Mouse (Mus musculus) left cerebral cortex, adult 9 months (tissue): Measurements from ENCODE around the gene A930018P22Rik.
"Not testable (repeated sequence)": the region's sequence is repeated elsewhere in the genome, so short reads cannot be mapped to it uniquely, and the experiment has no call there.

Experiments used
- DNase-seq, 2 experiments: peaks; one replicate each; pipeline ENCODE4 v3.0.0; 2022; ENCODE audit warnings: low spot score in 2 of 2

The A930018P22Rik gene

GRCm38 (mm10) chr2:104122505-104123378, at the start of gene A930018P22Rik:
TSS of gene A930018P22Rik (plus strand) at chr2:104122769.
- DNase-seq: peak; percentile 73 to 91

- DNase-seq: not testable (repeated sequence)
These were observed 44.3 kb upstream of the A930018P22Rik start for GRCm38 (mm10) chr2:104078285-104078684.

GRCm38 (mm10) chr2:104081436-104082050, 41.0 kb upstream of the A930018P22Rik start:
- DNase-seq: not testable (repeated sequence)

GRCm38 (mm10) chr2:104082474-104082873, 40.1 kb upstream of the A930018P22Rik start:
- no peak for DNase-seq

- DNase-seq: not testable (repeated sequence)
These were observed 38.5 kb upstream of the A930018P22Rik start for GRCm38 (mm10) chr2:104084027-104084426.

GRCm38 (mm10) chr2:104087562-104087961, 35.0 kb upstream of the A930018P22Rik start:
- not testable (repeated sequence) for DNase-seq

- DNase-seq: no peak
These were observed 29.3 kb upstream of the A930018P22Rik start for GRCm38 (mm10) chr2:104093305-104093704.

GRCm38 (mm10) chr2:104095741-104096213, 26.8 kb upstream of the A930018P22Rik start, which contains the start of gene Cd59a:
TSS of gene Cd59a (plus strand) at chr2:104095801.
- peak in 1 of 2 experiments; percentile 51 for DNase-seq

- DNase-seq: no peak
These were observed 26.3 kb upstream of the A930018P22Rik start for GRCm38 (mm10) chr2:104096256-104096655.

GRCm38 (mm10) chr2:104096796-104097195, 25.8 kb upstream of the A930018P22Rik start:
- DNase-seq: not testable (repeated sequence)

GRCm38 (mm10) chr2:104097396-104097795, 25.2 kb upstream of the A930018P22Rik start:
- not testable (repeated sequence) for DNase-seq

- DNase-seq: no peak
These were observed 23.9 kb upstream of the A930018P22Rik start for GRCm38 (mm10) chr2:104098529-104099230.

GRCm38 (mm10) chr2:104099231-104099585, 23.4 kb upstream of the A930018P22Rik start:
- no peak for DNase-seq

- DNase-seq: no peak
These were observed 22.6 kb upstream of the A930018P22Rik start for GRCm38 (mm10) chr2:104099946-104100345.

- no peak for DNase-seq
These were observed 17.8 kb upstream of the A930018P22Rik start for GRCm38 (mm10) chr2:104104800-104105199.

GRCm38 (mm10) chr2:104109021-104109420, 13.5 kb upstream of the A930018P22Rik start:
- not testable (repeated sequence) for DNase-seq

- no peak for DNase-seq
These were observed 13.0 kb upstream of the A930018P22Rik start for GRCm38 (mm10) chr2:104109528-104109927.

GRCm38 (mm10) chr2:104110031-104110430, 12.5 kb upstream of the A930018P22Rik start:
- no peak for DNase-seq

- not testable (repeated sequence) for DNase-seq
These were observed 11.3 kb upstream of the A930018P22Rik start for GRCm38 (mm10) chr2:104111170-104111797.

GRCm38 (mm10) chr2:104113563-104113962, 9.0 kb upstream of the A930018P22Rik start:
- DNase-seq: not testable (repeated sequence)

- no peak for DNase-seq
These were observed 7.7 kb upstream of the A930018P22Rik start for GRCm38 (mm10) chr2:104114898-104115297.
